Mouse (Mus musculus) liver, embryonic 12.5 days (tissue): Measurements from ENCODE around the gene Pcsk2. TPM values are rescaled to one million over a fixed set of nuclear protein-coding genes. Genes with fewer than 3 reads are reported as not detected.

Source experiments
- ATAC-seq: fragments of 200-750 bp; cut with Nextera tagmentation; 2 replicates; pipeline ENCODE4 v1.8.0; 2017; ENCODE audit warnings: moderate number of reproducible peaks, mild to moderate bottlenecking, moderate library complexity
- H3K27ac ChIP-seq: fragments of 300-500 bp; sonication (generic); 2 replicates; pipeline ENCODE4 v1.5.1; 2016; ENCODE audit warnings: mild to moderate bottlenecking
- H3K27me3 ChIP-seq: fragments of 300-500 bp; sonication (generic); replicated peaks from 2 replicates; pipeline ENCODE4 v1.6.1; 2016; ENCODE audit warnings: mild to moderate bottlenecking, moderate library complexity
- H3K36me3 ChIP-seq: fragments of 300-500 bp; sonication (generic); 2 replicates; pipeline ENCODE4 v1.6.1; 2016; ENCODE audit warnings: mild to moderate bottlenecking, moderate library complexity
- H3K4me1 ChIP-seq: fragments of 300-500 bp; sonication (generic); 2 replicates; pipeline ENCODE4 v1.6.1; 2016
- H3K4me2 ChIP-seq: fragments of 300-500 bp; sonication (generic); 2 replicates; pipeline ENCODE4 v1.6.1; 2016; ENCODE audit warnings: mild to moderate bottlenecking, moderate library complexity
- H3K4me3 ChIP-seq: fragments of 300-500 bp; sonication (generic); 2 replicates; pipeline ENCODE4 v1.5.1; 2016; ENCODE audit warnings: mild to moderate bottlenecking, moderate library complexity
- H3K9ac ChIP-seq: fragments of 300-500 bp; sonication (generic); 2 replicates; pipeline ENCODE4 v1.6.1; 2016; ENCODE audit warnings: mild to moderate bottlenecking, moderate library complexity
- H3K9me3 ChIP-seq: fragments of 300-500 bp; sonication (generic); replicated peaks from 2 replicates; pipeline ENCODE4 v1.6.1; 2016; ENCODE audit warnings: mild to moderate bottlenecking, moderate library complexity
- WGBS: fragments of 180-500 bp; shearing (Covaris S2); methylation state at CpG from one replicate; pipeline ENCODE4 v1.1.7; 2016; ENCODE audit not compliant: insufficient replicate concordance; 5-methylcytosine and 5-hydroxymethylcytosine counted together
- polyA plus RNA-seq: library from polyadenylated mRNA; unstranded; fragments of >200 nt; fragmentation: Nextera tagmentation; extraction: Ambion mirVana; gene quantifications from 2 replicates; pipeline ENCODE4 v1.2.1, GENCODE M21; 2016

The Pcsk2 gene
- polyA plus RNA-seq, result 0.07 and 0.12 TPM in 2 replicates

- Histone ChIP-seq H3K36me3 (no peaks in the 10 kb centered on the region), H3K27me3 (peaks cover 58% of the 10 kb centered on the region), H3K27ac (no peak within 1 kb of the TSS), H3K4me1 (no peaks in the 10 kb centered on the region), H3K9ac (no peak within 1 kb of the TSS), H3K4me3 (peak within 1 kb of the TSS; percentile 41), H3K9me3 (no peaks in the 10 kb centered on the region), H3K4me2 (peak within 1 kb of the TSS; percentile 59)
- WGBS, result 3% methylated on average over 32 of the region's 51 CpGs
- ATAC-seq, result peak; percentile 46
Observed at GRCm38 (mm10) chr2:143545758-143546246, at the start of gene Pcsk2. TSS of gene Pcsk2 (plus strand) at chr2:143546156.

GRCm38 (mm10) chr2:143500845-143501244, 45.1 kb upstream of the Pcsk2 start:
- Histone ChIP-seq H3K4me3 (no peak overlapping the region), H3K27ac (no peak overlapping the region), H3K4me2 (no peak overlapping the region), H3K4me1 (no peaks in the 10 kb centered on the region), H3K9me3 (no peaks in the 10 kb centered on the region), H3K27me3 (no peaks in the 10 kb centered on the region), H3K9ac (no peak overlapping the region), H3K36me3 (no peaks in the 10 kb centered on the region)
- 82% methylated on average over 9 of the region's 9 CpGs for WGBS
- no peak for ATAC-seq

- no peak for ATAC-seq
- Histone ChIP-seq H3K36me3 (no peaks in the 10 kb centered on the region), H3K4me1 (no peaks in the 10 kb centered on the region), H3K9ac (no peak overlapping the region), H3K9me3 (no peaks in the 10 kb centered on the region), H3K27me3 (no peaks in the 10 kb centered on the region), H3K4me2 (no peak overlapping the region), H3K27ac (no peak overlapping the region), H3K4me3 (no peak overlapping the region)
- WGBS, result 35% methylated on average over 5 of the region's 5 CpGs
Observed at GRCm38 (mm10) chr2:143501760-143502159, 44.2 kb upstream of the Pcsk2 start.

- WGBS, result 74% methylated on average over 3 of the region's 3 CpGs
- Histone ChIP-seq H3K36me3 (no peaks in the 10 kb centered on the region), H3K27me3 (no peaks in the 10 kb centered on the region), H3K9me3 (no peaks in the 10 kb centered on the region), H3K4me2 (no peak overlapping the region), H3K4me3 (no peak overlapping the region), H3K27ac (no peak overlapping the region), H3K4me1 (no peaks in the 10 kb centered on the region), H3K9ac (no peak overlapping the region)
- ATAC-seq, result no peak
Observed at GRCm38 (mm10) chr2:143502203-143502602, 43.8 kb upstream of the Pcsk2 start.

GRCm38 (mm10) chr2:143536485-143536884, 9.5 kb upstream of the Pcsk2 start:
- 9% methylated on average over 3 of the region's 3 CpGs for WGBS
- no peaks in the 10 kb centered on the region for H3K27me3 ChIP-seq
- H3K27ac ChIP-seq, result no peak overlapping the region
- no peak overlapping the region for H3K9ac ChIP-seq
- no peak overlapping the region for H3K4me3 ChIP-seq
- ATAC-seq, result no peak
- H3K4me1 ChIP-seq, result no peaks in the 10 kb centered on the region
- no peak overlapping the region for H3K4me2 ChIP-seq
- H3K9me3 ChIP-seq, result no peaks in the 10 kb centered on the region
- H3K36me3 ChIP-seq, result no peaks in the 10 kb centered on the region

- H3K27ac ChIP-seq, result no peak overlapping the region
- H3K9ac ChIP-seq, result no peak overlapping the region
- H3K27me3 ChIP-seq, result peaks cover 58% of the 10 kb centered on the region
- 4% methylated on average over 7 of the region's 7 CpGs for WGBS
- H3K9me3 ChIP-seq, result no peaks in the 10 kb centered on the region
- H3K36me3 ChIP-seq, result no peaks in the 10 kb centered on the region
- no peak for ATAC-seq
- H3K4me3 ChIP-seq, result peak overlapping the region; percentile 41
- peak overlapping the region; percentile 59 for H3K4me2 ChIP-seq
- H3K4me1 ChIP-seq, result no peaks in the 10 kb centered on the region
Observed at GRCm38 (mm10) chr2:143545299-143545751, 631 bp upstream of the Pcsk2 start.

GRCm38 (mm10) chr2:143546412-143547211, 656 bp downstream of the Pcsk2 start:
- no peaks in the 10 kb centered on the region for H3K9me3 ChIP-seq
- no peaks in the 10 kb centered on the region for H3K4me1 ChIP-seq
- H3K4me3 ChIP-seq, result no peak overlapping the region; the same call in 1 of the 2 replicates
- H3K4me2 ChIP-seq, result peak overlapping the region; percentile 59
- H3K36me3 ChIP-seq, result no peaks in the 10 kb centered on the region
- H3K27ac ChIP-seq, result no peak overlapping the region
- ATAC-seq, result no peak
- peaks cover 58% of the 10 kb centered on the region for H3K27me3 ChIP-seq
- H3K9ac ChIP-seq, result no peak overlapping the region
- WGBS, result 4% methylated on average over 33 of the region's 33 CpGs

- Histone ChIP-seq H3K9me3 (no peaks in the 10 kb centered on the region), H3K9ac (no peak overlapping the region), H3K27ac (no peak overlapping the region), H3K36me3 (no peaks in the 10 kb centered on the region), H3K4me1 (no peaks in the 10 kb centered on the region), H3K4me2 (no peak overlapping the region), H3K4me3 (no peak overlapping the region), H3K27me3 (peaks cover 58% of the 10 kb centered on the region)
- ATAC-seq, result no peak
- 3% methylated on average over 32 of the region's 32 CpGs for WGBS
Observed at GRCm38 (mm10) chr2:143547251-143548090, 1.5 kb downstream of the Pcsk2 start.

- no peaks in the 10 kb centered on the region for H3K36me3 ChIP-seq
- WGBS, result 52% methylated on average over 4 of the region's 4 CpGs
- no peak overlapping the region for H3K4me3 ChIP-seq
- H3K27ac ChIP-seq, result no peak overlapping the region
- ATAC-seq, result no peak
- H3K9me3 ChIP-seq, result 0 out of 2 replicates have a peak, but pooled peaks cover 7% of the 10 kb centered on the region
- no peaks in the 10 kb centered on the region for H3K27me3 ChIP-seq
- H3K4me1 ChIP-seq, result no peaks in the 10 kb centered on the region
- no peak overlapping the region for H3K9ac ChIP-seq
- no peak overlapping the region for H3K4me2 ChIP-seq
Observed at GRCm38 (mm10) chr2:143560384-143560783, 14.4 kb downstream of the Pcsk2 start.

GRCm38 (mm10) chr2:143565062-143565461, 19.1 kb downstream of the Pcsk2 start:
- no peak overlapping the region for H3K9ac ChIP-seq
- no peak for ATAC-seq

GRCm38 (mm10) chr2:143565961-143566360, 20.0 kb downstream of the Pcsk2 start:
- no peak overlapping the region for H3K4me2 ChIP-seq
- H3K36me3 ChIP-seq, result no peaks in the 10 kb centered on the region
- no peak overlapping the region for H3K9ac ChIP-seq
- H3K4me3 ChIP-seq, result no peak overlapping the region
- no peaks in the 10 kb centered on the region for H3K27me3 ChIP-seq
- 78% methylated on average over 6 of the region's 6 CpGs for WGBS
- no peaks in the 10 kb centered on the region for H3K4me1 ChIP-seq
- no peak for ATAC-seq
- no peak overlapping the region for H3K27ac ChIP-seq
- H3K9me3 ChIP-seq, result no peaks in the 10 kb centered on the region

More at GRCm38 (mm10) chr2:143565062-143565461, 19.1 kb downstream of the Pcsk2 start:
- Histone ChIP-seq H3K27me3 (no peaks in the 10 kb centered on the region), H3K4me3 (no peak overlapping the region), H3K27ac (no peak overlapping the region), H3K4me2 (no peak overlapping the region), H3K36me3 (no peaks in the 10 kb centered on the region), H3K9me3 (no peaks in the 10 kb centered on the region), H3K4me1 (no peaks in the 10 kb centered on the region)
- 38% methylated on average over 2 of the region's 2 CpGs for WGBS

GRCm38 (mm10) chr2:143585341-143585740, 39.4 kb downstream of the Pcsk2 start:
- WGBS, result 65% methylated on average over 6 of the region's 6 CpGs
- no peak for ATAC-seq
- Histone ChIP-seq H3K9me3 (no peaks in the 10 kb centered on the region), H3K27ac (no peak overlapping the region), H3K9ac (no peak overlapping the region), H3K4me2 (no peak overlapping the region), H3K27me3 (no peaks in the 10 kb centered on the region), H3K36me3 (no peaks in the 10 kb centered on the region), H3K4me3 (no peak overlapping the region), H3K4me1 (no peaks in the 10 kb centered on the region)
